Mouse (Mus musculus) hindbrain, embryonic 16.5 days (tissue): ENCODE measurements around the gene Nav2. TPM values are rescaled to one million over a fixed set of nuclear protein-coding genes. Genes with fewer than 3 reads are reported as not detected.

ENCODE experiments used
- ATAC-seq: fragments of 200-750 bp; cut with Nextera tagmentation; 2 replicates; pipeline ENCODE4 v1.8.0; 2017; ENCODE audit warnings: moderate TSS enrichment, moderate library complexity
- H3K27ac ChIP-seq: fragments of 300-500 bp; sonication (generic); 2 replicates; pipeline ENCODE4 v1.5.1; 2014; ENCODE audit warnings: low read depth, mild to moderate bottlenecking, control low read depth, low read length, moderate library complexity
- H3K27me3 ChIP-seq: fragments of 300-500 bp; sonication (generic); replicated peaks from 2 replicates; pipeline ENCODE4 v1.6.1; 2014; ENCODE audit warnings: low read length; ENCODE audit not compliant: control insufficient read depth, insufficient read depth
- H3K36me3 ChIP-seq: fragments of 300-500 bp; sonication (generic); 2 replicates; pipeline ENCODE4 v1.6.1; 2014; ENCODE audit warnings: mild to moderate bottlenecking, low read length, moderate library complexity, mixed read lengths; ENCODE audit not compliant: control insufficient read depth, insufficient read depth
- H3K4me1 ChIP-seq: fragments of 300-500 bp; sonication (generic); 2 replicates; pipeline ENCODE4 v1.6.1; 2014; ENCODE audit warnings: low read depth, low read length; ENCODE audit not compliant: control insufficient read depth, insufficient read depth
- H3K4me2 ChIP-seq: fragments of 300-500 bp; sonication (generic); 2 replicates; pipeline ENCODE4 v1.6.1; 2014; ENCODE audit warnings: mild to moderate bottlenecking, low read length, control low read depth, moderate library complexity
- H3K4me3 ChIP-seq: fragments of 300-500 bp; sonication (generic); 2 replicates; pipeline ENCODE4 v1.5.1; 2014; ENCODE audit warnings: mild to moderate bottlenecking, low read length, control low read depth, moderate library complexity
- H3K9ac ChIP-seq: fragments of 300-500 bp; sonication (generic); 2 replicates; pipeline ENCODE4 v1.6.1; 2014; ENCODE audit warnings: low read depth, mild to moderate bottlenecking, control low read depth, low read length, moderate library complexity
- H3K9me3 ChIP-seq: fragments of 300-500 bp; sonication (generic); 2 replicates; pipeline ENCODE4 v1.6.1; 2014; ENCODE audit warnings: mild to moderate bottlenecking, low read length, moderate library complexity; ENCODE audit not compliant: control insufficient read depth
- WGBS: fragments of 180-500 bp; shearing (Covaris S2); extraction: QIAGEN DNeasy Blood & Tissue Kit; methylation state at CpG from one replicate; pipeline ENCODE4 v1.1.7; 2014; 5-methylcytosine and 5-hydroxymethylcytosine counted together
- polyA plus RNA-seq: library from polyadenylated mRNA; unstranded; fragments of >200 nt; fragmentation: Nextera tagmentation; extraction: Ambion mirVana; gene quantifications from 2 replicates; pipeline ENCODE4 v1.2.1, GENCODE M21; 2015

Nav2 gene
- polyA plus RNA-seq, 1 experiment from 2014 or later = 27.9 TPM

- H3K4me2 ChIP-seq = no peak overlapping the region
- H3K9me3 ChIP-seq = no peaks in the 10 kb centered on the region
- no peak overlapping the region for H3K4me3 ChIP-seq
- no peaks in the 10 kb centered on the region for H3K36me3 ChIP-seq
- no peak for ATAC-seq
- WGBS = 49% methylated on average over 11 of the region's 11 CpGs
- no peak overlapping the region; the same call in 1 of the 2 replicates for H3K27ac ChIP-seq
- H3K4me1 ChIP-seq = peaks cover 2% of the 10 kb centered on the region; the same call in 1 of the 2 replicates
- H3K27me3 ChIP-seq = no peaks in the 10 kb centered on the region
- no peak overlapping the region for H3K9ac ChIP-seq
Measured at GRCm38 (mm10) chr7:49437901-49438300, 529.4 kb downstream of the Nav2 start.

- WGBS = 57% methylated on average over 2 of the region's 2 CpGs
- peaks cover 2% of the 10 kb centered on the region; the same call in 1 of the 2 replicates for H3K4me1 ChIP-seq
- H3K4me3 ChIP-seq = no peak overlapping the region
- H3K36me3 ChIP-seq = no peaks in the 10 kb centered on the region
- no peak for ATAC-seq
- no peaks in the 10 kb centered on the region for H3K27me3 ChIP-seq
- H3K9ac ChIP-seq = no peak overlapping the region
- no peaks in the 10 kb centered on the region for H3K9me3 ChIP-seq
- no peak overlapping the region for H3K4me2 ChIP-seq
- no peak overlapping the region for H3K27ac ChIP-seq
Measured at GRCm38 (mm10) chr7:49439136-49439535, 530.6 kb downstream of the Nav2 start.

- Histone ChIP-seq H3K4me2 (no peak overlapping the region), H3K27ac (no peak overlapping the region), H3K4me1 (peaks cover 2% of the 10 kb centered on the region; the same call in 1 of the 2 replicates), H3K9me3 (no peaks in the 10 kb centered on the region), H3K36me3 (no peaks in the 10 kb centered on the region), H3K27me3 (no peaks in the 10 kb centered on the region), H3K9ac (no peak overlapping the region), H3K4me3 (no peak overlapping the region)
- no peak for ATAC-seq
- WGBS = 85% methylated on average over 14 of the region's 14 CpGs
Measured at GRCm38 (mm10) chr7:49440333-49440969, 531.9 kb downstream of the Nav2 start.

- 48% methylated on average over 8 of the region's 8 CpGs for WGBS
- no peaks in the 10 kb centered on the region for H3K27me3 ChIP-seq
- no peak overlapping the region for H3K4me3 ChIP-seq
- no peak overlapping the region for H3K4me2 ChIP-seq
- no peaks in the 10 kb centered on the region for H3K9me3 ChIP-seq
- ATAC-seq = no peak
- peaks cover 2% of the 10 kb centered on the region; the same call in 1 of the 2 replicates for H3K4me1 ChIP-seq
- H3K36me3 ChIP-seq = no peaks in the 10 kb centered on the region
- H3K9ac ChIP-seq = no peak overlapping the region
- H3K27ac ChIP-seq = no peak overlapping the region
Measured at GRCm38 (mm10) chr7:49442174-49442573, 533.7 kb downstream of the Nav2 start.

- Histone ChIP-seq H3K4me3 (no peak overlapping the region), H3K4me1 (peaks cover 9% of the 10 kb centered on the region), H3K9ac (no peak overlapping the region), H3K27me3 (no peaks in the 10 kb centered on the region), H3K27ac (no peak overlapping the region), H3K4me2 (no peak overlapping the region), H3K36me3 (no peaks in the 10 kb centered on the region; the same call in 1 of the 2 replicates), H3K9me3 (no peaks in the 10 kb centered on the region)
- ATAC-seq = no peak
- 67% methylated on average over 3 of the region's 3 CpGs for WGBS
Measured at GRCm38 (mm10) chr7:49448580-49448979, 540.1 kb downstream of the Nav2 start.

GRCm38 (mm10) chr7:49450261-49451141 lies 542.0 kb downstream of the Nav2 start:
- Histone ChIP-seq H3K27me3 (no peaks in the 10 kb centered on the region), H3K27ac (no peak overlapping the region), H3K4me2 (peak overlapping the region; percentile 31), H3K9me3 (no peaks in the 10 kb centered on the region), H3K4me3 (no peak overlapping the region), H3K36me3 (peaks cover 3% of the 10 kb centered on the region; the same call in 1 of the 2 replicates), H3K9ac (no peak overlapping the region; the same call in 1 of the 2 replicates), H3K4me1 (peaks cover 9% of the 10 kb centered on the region)
- WGBS = 24% methylated on average over 22 of the region's 22 CpGs
- peak; percentile 62 for ATAC-seq

GRCm38 (mm10) chr7:49451240-49451639 lies 542.7 kb downstream of the Nav2 start:
- H3K27me3 ChIP-seq = no peaks in the 10 kb centered on the region
- 91% methylated on average over 10 of the region's 10 CpGs for WGBS
- H3K36me3 ChIP-seq = peaks cover 3% of the 10 kb centered on the region; the same call in 1 of the 2 replicates
- no peaks in the 10 kb centered on the region for H3K9me3 ChIP-seq
- no peak for ATAC-seq
- H3K9ac ChIP-seq = no peak overlapping the region
- H3K27ac ChIP-seq = no peak overlapping the region
- H3K4me1 ChIP-seq = peaks cover 9% of the 10 kb centered on the region
- H3K4me2 ChIP-seq = no peak overlapping the region
- H3K4me3 ChIP-seq = no peak overlapping the region

- Histone ChIP-seq H3K27me3 (no peaks in the 10 kb centered on the region), H3K4me2 (no peak overlapping the region), H3K4me3 (no peak overlapping the region), H3K9me3 (no peaks in the 10 kb centered on the region), H3K36me3 (peaks cover 3% of the 10 kb centered on the region; the same call in 1 of the 2 replicates), H3K4me1 (peaks cover 10% of the 10 kb centered on the region), H3K9ac (no peak overlapping the region), H3K27ac (no peak overlapping the region)
- ATAC-seq = no peak
- 67% methylated on average over 11 of the region's 11 CpGs for WGBS
Measured at GRCm38 (mm10) chr7:49452274-49452673, 543.8 kb downstream of the Nav2 start.

- no peaks in the 10 kb centered on the region for H3K27me3 ChIP-seq
- ATAC-seq = no peak
- peaks cover 12% of the 10 kb centered on the region for H3K4me1 ChIP-seq
- H3K36me3 ChIP-seq = peaks cover 3% of the 10 kb centered on the region; the same call in 1 of the 2 replicates
- WGBS = 88% methylated on average over 5 of the region's 5 CpGs
- H3K9ac ChIP-seq = no peak overlapping the region
- no peak overlapping the region for H3K4me3 ChIP-seq
- no peak overlapping the region for H3K4me2 ChIP-seq
- H3K9me3 ChIP-seq = no peaks in the 10 kb centered on the region
- H3K27ac ChIP-seq = no peak overlapping the region
Measured at GRCm38 (mm10) chr7:49454601-49455000, 546.1 kb downstream of the Nav2 start.
